Mouse (Mus musculus): Measurements from ENCODE around the gene Pde6h. TPM values are rescaled to one million over a fixed set of nuclear protein-coding genes. Genes with fewer than 3 reads are reported as not detected.

Gene Pde6h
- total and polyA plus RNA-seq, 3 experiments, result 0.04 to 0.30 TPM; not detected in 1

- no peak within 1 kb of the TSS for H3K4me2 ChIP-seq (ENCODE audit: insufficient read depth, low read depth, poor library complexity, severe bottlenecking)
- no peaks in the 10 kb centered on the region for H3K27me3 ChIP-seq (replicated peaks)
- no peaks in the 10 kb centered on the region for H3K79me2 ChIP-seq (replicated peaks; ENCODE audit: control insufficient read depth, extremely low read depth, insufficient read depth, poor library complexity, severe bottlenecking)
- TF ChIP-seq MYC (IDR thresholded peaks at IDR 0.05; ENCODE audit: low read depth, low read length) (no peak), PAX5 (IDR thresholded peaks at IDR 0.05; ENCODE audit: low read length) (no peak), RCOR1 (conservative IDR thresholded peaks at IDR 0.05; ENCODE audit: low read depth, low read length) (no peak), SMC3 (IDR thresholded peaks at IDR 0.05; ENCODE audit: low read depth, low read length) (no peak), TBP (conservative IDR thresholded peaks at IDR 0.05; ENCODE audit: low read depth, low read length) (no peak), USF2 (conservative IDR thresholded peaks at IDR 0.05; ENCODE audit: low read depth, low read length) (no peak), EP300 (IDR thresholded peaks at IDR 0.05; ENCODE audit: low read length) (no peak), ZNF384 (IDR thresholded peaks at IDR 0.05; ENCODE audit: low read depth, low read length) (no peak), CTCF (conservative IDR thresholded peaks at IDR 0.05 in 1 of 2, IDR thresholded peaks at IDR 0.05 in 1 of 2; ENCODE audit: low read depth in 2 of 2, low read length in 2 of 2) (no peak), CHD2 (IDR thresholded peaks at IDR 0.05; ENCODE audit: low read length) (no peak), USF1 (IDR thresholded peaks at IDR 0.05; ENCODE audit: low read depth, low read length) (no peak), ZC3H11A (IDR thresholded peaks at IDR 0.05; ENCODE audit: low read depth, low read length) (no peak), E2F4 (IDR thresholded peaks at IDR 0.05; ENCODE audit: insufficient replicate concordance, low read depth, low read length) (no peak), JUND (conservative IDR thresholded peaks at IDR 0.05; ENCODE audit: low read depth, low read length) (no peak), NRF1 (IDR thresholded peaks at IDR 0.05; ENCODE audit: low read depth, low read length) (no peak), RAD21 (IDR thresholded peaks at IDR 0.05; ENCODE audit: low read depth, low read length) (no peak), ZMIZ1 (IDR thresholded peaks at IDR 0.05; ENCODE audit: low read depth, low read length) (no peak), POLR2A (IDR thresholded peaks at IDR 0.05; ENCODE audit: low read depth, low read length) (no peak)
- dilution Hi-C loops (cut with MboI; ENCODE audit: extremely low pct_ligation_motif_present, extremely low pct_unique_long_range_greater_than_20kb, low sequenced_read_pairs), result no loop called here
- no peak for DNase-seq (ENCODE audit: extremely low read depth)
- in situ Hi-C loops (cut with MboI; ENCODE audit: low pct_ligation_motif_present, low pct_unique_long_range_greater_than_20kb, low sequenced_read_pairs), result no loop called here
- H3K9me3 ChIP-seq (replicated peaks; ENCODE audit: low read length), result no peaks in the 10 kb centered on the region
- peaks cover 0 to 23% of the 10 kb centered on the region in 2 experiments for H3K36me3 ChIP-seq (replicated peaks in 1 of 2; ENCODE audit: control insufficient read depth in 1 of 2, insufficient read depth in 1 of 2, low read length in 1 of 2)
- no peak within 1 kb of the TSS for H3K27ac ChIP-seq (ENCODE audit: insufficient read depth, low read depth)
- H3K9ac ChIP-seq (ENCODE audit: insufficient read depth, low read depth), result no peak within 1 kb of the TSS
- H3K4me3 ChIP-seq (replicated peaks in 1 of 3; ENCODE audit: low read depth in 2 of 3, low read length in 2 of 3, poor library complexity in 1 of 3), result no peak within 1 kb of the TSS
- H3K4me1 ChIP-seq (ENCODE audit: control insufficient read depth in 1 of 2, insufficient read depth in 2 of 2), result no peaks in the 10 kb centered on the region
Measured at GRCm38 (mm10) chr6:136875670-136876069, 48.0 kb upstream of the Pde6h start, which contains the start of gene Mgp. Mgp (minus strand) TSS chr6:136875823.

GRCm38 (mm10) chr6:136881678-136882077 is 42.0 kb upstream of the Pde6h start:
- H3K9ac ChIP-seq (ENCODE audit: insufficient read depth, low read depth), result no peak overlapping the region
- no peak overlapping the region for H3K4me2 ChIP-seq (ENCODE audit: insufficient read depth, low read depth, poor library complexity, severe bottlenecking)
- H3K9me3 ChIP-seq (replicated peaks; ENCODE audit: low read length), result no peaks in the 10 kb centered on the region
- DNase-seq (ENCODE audit: extremely low read depth), result no peak
- H3K4me3 ChIP-seq (replicated peaks in 1 of 3; ENCODE audit: low read depth in 2 of 3, low read length in 2 of 3, poor library complexity in 1 of 3), result no peak overlapping the region
- dilution Hi-C loops (cut with MboI; ENCODE audit: extremely low pct_ligation_motif_present, extremely low pct_unique_long_range_greater_than_20kb, low sequenced_read_pairs), result no loop called here
- H3K4me1 ChIP-seq (ENCODE audit: control insufficient read depth in 1 of 2, insufficient read depth in 2 of 2), result no peaks in the 10 kb centered on the region
- no peaks in the 10 kb centered on the region for H3K79me2 ChIP-seq (replicated peaks; ENCODE audit: control insufficient read depth, extremely low read depth, insufficient read depth, poor library complexity, severe bottlenecking)
- no peak for TF ChIP-seq USF2 (conservative IDR thresholded peaks at IDR 0.05; ENCODE audit: low read depth, low read length)
- TF ChIP-seq IRF4 (IDR thresholded peaks at IDR 0.05; ENCODE audit: low read depth, low read length), result no peak
- TF ChIP-seq RCOR1 (conservative IDR thresholded peaks at IDR 0.05; ENCODE audit: low read depth, low read length), result no peak
- TF ChIP-seq ZMIZ1 (IDR thresholded peaks at IDR 0.05; ENCODE audit: low read depth, low read length), result no peak
- no peak for TF ChIP-seq MYC (IDR thresholded peaks at IDR 0.05; ENCODE audit: low read depth, low read length)
- no peak for TF ChIP-seq GABPA (IDR thresholded peaks at IDR 0.05; ENCODE audit: insufficient replicate concordance, low read depth, low read length)
- TF ChIP-seq MAX (IDR thresholded peaks at IDR 0.05; ENCODE audit: low read length), result no peak
- no peak for TF ChIP-seq ETS1 (conservative IDR thresholded peaks at IDR 0.05; ENCODE audit: low read depth, low read length)
- TF ChIP-seq TCF12 (IDR thresholded peaks at IDR 0.05; ENCODE audit: low read depth, low read length), result no peak
- no peak for TF ChIP-seq BHLHE40 (IDR thresholded peaks at IDR 0.05; ENCODE audit: low read depth, low read length)
- no peak for TF ChIP-seq E2F4 (IDR thresholded peaks at IDR 0.05; ENCODE audit: insufficient replicate concordance, low read depth, low read length)
- TF ChIP-seq SIN3A (IDR thresholded peaks at IDR 0.05; ENCODE audit: low read length), result no peak
- TF ChIP-seq EP300 (IDR thresholded peaks at IDR 0.05; ENCODE audit: low read length), result no peak
- no peak for TF ChIP-seq ZNF384 (IDR thresholded peaks at IDR 0.05; ENCODE audit: low read depth, low read length)
- no peak for TF ChIP-seq MAFK (IDR thresholded peaks at IDR 0.05; ENCODE audit: insufficient replicate concordance, low read length)
- no peak for TF ChIP-seq JUND (conservative IDR thresholded peaks at IDR 0.05; ENCODE audit: low read depth, low read length)
- TF ChIP-seq NELFE (IDR thresholded peaks at IDR 0.05; ENCODE audit: low read depth, low read length), result no peak
- TF ChIP-seq MXI1 (IDR thresholded peaks at IDR 0.05; ENCODE audit: low read depth, low read length), result no peak
- no peaks in the 10 kb centered on the region for H3K27me3 ChIP-seq (replicated peaks)
- peaks cover 0 to 25% of the 10 kb centered on the region in 2 experiments for H3K36me3 ChIP-seq (replicated peaks in 1 of 2; ENCODE audit: control insufficient read depth in 1 of 2, insufficient read depth in 1 of 2, low read length in 1 of 2)
- H3K27ac ChIP-seq (ENCODE audit: insufficient read depth, low read depth), result no peak overlapping the region
- in situ Hi-C loops (cut with MboI; ENCODE audit: low pct_ligation_motif_present, low pct_unique_long_range_greater_than_20kb, low sequenced_read_pairs), result no loop called here
